Mouse (Mus musculus) liver, embryonic 15.5 days (tissue): Measurements from ENCODE around the gene Ttc26. TPM values are rescaled to one million over a fixed set of nuclear protein-coding genes. Genes with fewer than 3 reads are reported as not detected.

Experiments
- ATAC-seq: fragments of 200-750 bp; cut with Nextera tagmentation; 2 replicates; pipeline ENCODE4 v1.8.0; 2017; ENCODE audit warnings: moderate number of reproducible peaks, mild to moderate bottlenecking, moderate library complexity; ENCODE audit not compliant: insufficient read depth
- H3K27ac ChIP-seq: fragments of 300-500 bp; sonication (generic); replicated peaks from 2 replicates; pipeline ENCODE4 v1.5.1; 2015; ENCODE audit warnings: mild to moderate bottlenecking, inconsistent platforms
- H3K27me3 ChIP-seq: fragments of 300-500 bp; sonication (generic); 2 replicates; pipeline ENCODE4 v1.6.1; 2015; ENCODE audit warnings: mild to moderate bottlenecking, inconsistent platforms
- H3K36me3 ChIP-seq: fragments of 300-500 bp; sonication (generic); replicated peaks from 2 replicates; pipeline ENCODE4 v1.6.1; 2015; ENCODE audit warnings: moderate library complexity, mild to moderate bottlenecking, inconsistent platforms
- H3K4me1 ChIP-seq: fragments of 300-500 bp; sonication (generic); replicated peaks from 2 replicates; pipeline ENCODE4 v1.6.1; 2015; ENCODE audit warnings: inconsistent platforms
- H3K4me2 ChIP-seq: fragments of 300-500 bp; sonication (generic); 2 replicates; pipeline ENCODE4 v1.6.1; 2015; ENCODE audit warnings: moderate library complexity, mild to moderate bottlenecking, inconsistent platforms
- H3K4me3 ChIP-seq: fragments of 300-500 bp; sonication (generic); replicated peaks from 2 replicates; pipeline ENCODE4 v1.5.1; 2015; ENCODE audit warnings: mild to moderate bottlenecking, inconsistent platforms
- H3K9ac ChIP-seq: fragments of 300-500 bp; sonication (generic); 2 replicates; pipeline ENCODE4 v1.6.1; 2015; ENCODE audit warnings: moderate library complexity, mild to moderate bottlenecking, inconsistent platforms
- H3K9me3 ChIP-seq: fragments of 300-500 bp; sonication (generic); replicated peaks from 2 replicates; pipeline ENCODE4 v1.6.1; 2016; ENCODE audit warnings: inconsistent platforms
- WGBS: fragments of 180-500 bp; shearing (Covaris S2); methylation state at CpG from one replicate; pipeline ENCODE4 v1.1.7; 2015; ENCODE audit warnings: mixed read lengths; ENCODE audit not compliant: insufficient replicate concordance; 5-methylcytosine and 5-hydroxymethylcytosine counted together
- polyA plus RNA-seq: library from polyadenylated mRNA; unstranded; fragments of >200 nt; fragmentation: Nextera tagmentation; extraction: Ambion mirVana; gene quantifications from 2 replicates; pipeline ENCODE4 v1.2.1, GENCODE M21; 2015

Ttc26 gene
- polyA plus RNA-seq = 0.23 and 0.30 TPM in 2 replicates

- Histone ChIP-seq H3K4me2 (peak within 1 kb of the TSS; percentile 92), H3K4me1 (peaks cover 8% of the 10 kb centered on the region), H3K9ac (peak within 1 kb of the TSS; percentile 57), H3K36me3 (no peaks in the 10 kb centered on the region), H3K9me3 (no peaks in the 10 kb centered on the region), H3K27me3 (no peaks in the 10 kb centered on the region), H3K4me3 (peak within 1 kb of the TSS; percentile 63), H3K27ac (peak within 1 kb of the TSS; percentile 70)
- WGBS = under 1% methylated on average over 26 of the region's 26 CpGs
- peak; percentile 87 for ATAC-seq
These were observed at the start of gene Ttc26 for GRCm38 (mm10) chr6:38381129-38381771. TSS of gene Ttc26 (plus strand) at chr6:38381469.

GRCm38 (mm10) chr6:38335264-38335663 is 46.0 kb upstream of the Ttc26 start:
- Histone ChIP-seq H3K27ac (0 out of 2 replicates have a peak overlapping the region, but pooled peaks have one; percentile 7), H3K27me3 (no peaks in the 10 kb centered on the region), H3K4me2 (no peak overlapping the region), H3K36me3 (peaks cover 100% of the 10 kb centered on the region), H3K9me3 (no peaks in the 10 kb centered on the region), H3K9ac (no peak overlapping the region), H3K4me1 (peaks cover 40% of the 10 kb centered on the region), H3K4me3 (no peak overlapping the region)
- no peak for ATAC-seq
- WGBS = 81% methylated on average over 6 of the region's 6 CpGs

- peaks cover 85% of the 10 kb centered on the region for H3K36me3 ChIP-seq
- H3K4me2 ChIP-seq = no peak overlapping the region
- ATAC-seq = no peak
- no peak overlapping the region for H3K27ac ChIP-seq
- no peaks in the 10 kb centered on the region for H3K27me3 ChIP-seq
- 86% methylated on average over 4 of the region's 4 CpGs for WGBS
- H3K4me3 ChIP-seq = no peak overlapping the region
- H3K9ac ChIP-seq = no peak overlapping the region
- no peaks in the 10 kb centered on the region for H3K9me3 ChIP-seq
- H3K4me1 ChIP-seq = peaks cover 57% of the 10 kb centered on the region
These were observed 44.0 kb upstream of the Ttc26 start for GRCm38 (mm10) chr6:38337166-38337705.

- ATAC-seq = peak; percentile 16; the same call in 1 of the 2 replicates
- H3K4me3 ChIP-seq = no peak overlapping the region
- H3K4me1 ChIP-seq = peaks cover 63% of the 10 kb centered on the region
- 76% methylated on average over 6 of the region's 6 CpGs for WGBS
- H3K9ac ChIP-seq = no peak overlapping the region
- no peaks in the 10 kb centered on the region for H3K27me3 ChIP-seq
- no peaks in the 10 kb centered on the region for H3K9me3 ChIP-seq
- H3K27ac ChIP-seq = peak overlapping the region; percentile 100; the same call in 1 of the 2 replicates
- H3K4me2 ChIP-seq = no peak overlapping the region
- H3K36me3 ChIP-seq = peaks cover 78% of the 10 kb centered on the region
These were observed 43.3 kb upstream of the Ttc26 start for GRCm38 (mm10) chr6:38337951-38338350.

GRCm38 (mm10) chr6:38339078-38339477 is 42.2 kb upstream of the Ttc26 start:
- Histone ChIP-seq H3K4me2 (0 out of 2 replicates have a peak overlapping the region, but pooled peaks have one; percentile 16), H3K4me3 (no peak overlapping the region), H3K9me3 (no peaks in the 10 kb centered on the region), H3K36me3 (peaks cover 67% of the 10 kb centered on the region), H3K27ac (peak overlapping the region; percentile 100), H3K9ac (no peak overlapping the region), H3K4me1 (peaks cover 74% of the 10 kb centered on the region), H3K27me3 (no peaks in the 10 kb centered on the region)
- no peak for ATAC-seq
- 59% methylated on average over 2 of the region's 2 CpGs for WGBS

GRCm38 (mm10) chr6:38341751-38342665 is 39.3 kb upstream of the Ttc26 start:
- no peaks in the 10 kb centered on the region for H3K9me3 ChIP-seq
- peak overlapping the region; percentile 66 for H3K9ac ChIP-seq
- peak; percentile 91 for ATAC-seq
- H3K4me2 ChIP-seq = peak overlapping the region; percentile 85
- peaks cover 86% of the 10 kb centered on the region for H3K4me1 ChIP-seq
- peak overlapping the region; percentile 56 for H3K4me3 ChIP-seq
- H3K36me3 ChIP-seq = peaks cover 54% of the 10 kb centered on the region
- peak overlapping the region; percentile 100 for H3K27ac ChIP-seq
- 3% methylated on average over 11 of the region's 11 CpGs for WGBS
- H3K27me3 ChIP-seq = no peaks in the 10 kb centered on the region

GRCm38 (mm10) chr6:38342666-38342992 is 38.6 kb upstream of the Ttc26 start:
- Histone ChIP-seq H3K9me3 (no peaks in the 10 kb centered on the region), H3K27me3 (no peaks in the 10 kb centered on the region), H3K4me3 (peak overlapping the region; percentile 56), H3K27ac (peak overlapping the region; percentile 100), H3K36me3 (peaks cover 54% of the 10 kb centered on the region), H3K9ac (peak overlapping the region; percentile 66), H3K4me1 (peaks cover 92% of the 10 kb centered on the region), H3K4me2 (peak overlapping the region; percentile 85)
- WGBS = 8% methylated on average over 8 of the region's 8 CpGs
- ATAC-seq = no peak

GRCm38 (mm10) chr6:38343581-38343980 is 37.7 kb upstream of the Ttc26 start:
- H3K9ac ChIP-seq = peak overlapping the region; percentile 66
- H3K4me2 ChIP-seq = peak overlapping the region; percentile 85
- H3K27ac ChIP-seq = peak overlapping the region; percentile 100
- H3K36me3 ChIP-seq = peaks cover 50% of the 10 kb centered on the region
- H3K27me3 ChIP-seq = no peaks in the 10 kb centered on the region
- peaks cover 95% of the 10 kb centered on the region for H3K4me1 ChIP-seq
- peak overlapping the region; percentile 56 for H3K4me3 ChIP-seq
- no peaks in the 10 kb centered on the region for H3K9me3 ChIP-seq
- ATAC-seq = no peak
- WGBS = 31% methylated on average over 3 of the region's 3 CpGs

GRCm38 (mm10) chr6:38344006-38344670 is 37.1 kb upstream of the Ttc26 start:
- H3K4me1 ChIP-seq = peaks cover 95% of the 10 kb centered on the region
- 55% methylated on average over 7 of the region's 7 CpGs for WGBS
- peak overlapping the region; percentile 100 for H3K27ac ChIP-seq
- no peaks in the 10 kb centered on the region for H3K9me3 ChIP-seq
- ATAC-seq = no peak
- H3K36me3 ChIP-seq = peaks cover 50% of the 10 kb centered on the region
- peak overlapping the region; percentile 66 for H3K9ac ChIP-seq
- H3K4me2 ChIP-seq = peak overlapping the region; percentile 85
- peak overlapping the region; percentile 56 for H3K4me3 ChIP-seq
- no peaks in the 10 kb centered on the region for H3K27me3 ChIP-seq

- peak; percentile 62 for ATAC-seq
- Histone ChIP-seq H3K9ac (peak overlapping the region; percentile 59), H3K4me2 (peak overlapping the region; percentile 85), H3K4me1 (peaks cover 95% of the 10 kb centered on the region), H3K27ac (peak overlapping the region; percentile 100), H3K4me3 (peak overlapping the region; percentile 53), H3K27me3 (no peaks in the 10 kb centered on the region), H3K36me3 (peaks cover 50% of the 10 kb centered on the region), H3K9me3 (no peaks in the 10 kb centered on the region)
- WGBS = 8% methylated on average over 7 of the region's 7 CpGs
These were observed 35.5 kb upstream of the Ttc26 start for GRCm38 (mm10) chr6:38345796-38346195.
